Mouse (Mus musculus): ENCODE measurements around the gene Zic4.

The Zic4 gene

GRCm38 (mm10) chr9:91363814-91364126 lies 1.6 kb downstream of the Zic4 start:
- no peak for DNase-seq (ENCODE audit: low read depth, low spot score)

DNA sequence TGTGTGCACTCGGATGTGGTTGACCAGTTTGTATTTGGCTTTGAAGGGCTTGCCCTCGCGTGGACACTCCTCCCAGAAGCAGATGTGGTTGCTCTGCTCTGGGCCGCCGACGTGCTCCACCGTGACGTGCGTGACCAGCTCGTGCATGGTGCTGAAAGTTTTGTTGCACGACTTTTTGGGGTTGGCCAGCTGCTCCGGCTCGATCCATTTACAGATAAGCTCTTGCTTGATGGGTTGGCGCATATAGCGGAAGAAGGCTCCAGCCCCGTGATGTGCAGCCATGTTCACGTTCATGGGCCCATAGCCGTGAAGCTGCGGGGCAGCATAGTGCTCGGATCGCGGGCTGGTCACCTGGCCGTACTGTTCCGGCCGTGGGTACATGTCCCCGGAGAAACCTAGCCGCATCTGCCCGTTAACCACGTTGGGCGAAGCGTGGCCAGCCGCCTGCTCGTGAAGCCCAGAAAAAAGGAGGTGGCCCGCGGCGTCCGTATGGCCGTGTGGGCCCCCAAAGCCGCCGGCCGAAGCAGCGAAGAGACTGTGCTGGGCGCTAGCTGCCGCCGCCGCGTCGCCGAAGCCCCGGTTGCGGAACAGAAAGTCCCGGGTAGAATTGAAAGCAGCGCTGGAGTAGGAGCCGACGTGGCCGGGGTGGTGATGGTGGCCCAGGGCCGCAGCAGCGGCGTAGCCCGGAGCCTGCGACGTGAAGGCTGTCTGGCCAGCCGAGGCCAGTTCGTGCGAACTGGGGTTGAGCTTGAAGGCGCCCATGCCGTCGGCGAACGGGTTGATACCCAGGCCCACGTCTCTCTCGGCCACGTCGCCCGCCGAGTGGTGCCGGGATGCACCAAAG lies 2.1 kb downstream of the Zic4 start:
- DNase-seq (ENCODE audit: low read depth, low spot score): no peak

DNA sequence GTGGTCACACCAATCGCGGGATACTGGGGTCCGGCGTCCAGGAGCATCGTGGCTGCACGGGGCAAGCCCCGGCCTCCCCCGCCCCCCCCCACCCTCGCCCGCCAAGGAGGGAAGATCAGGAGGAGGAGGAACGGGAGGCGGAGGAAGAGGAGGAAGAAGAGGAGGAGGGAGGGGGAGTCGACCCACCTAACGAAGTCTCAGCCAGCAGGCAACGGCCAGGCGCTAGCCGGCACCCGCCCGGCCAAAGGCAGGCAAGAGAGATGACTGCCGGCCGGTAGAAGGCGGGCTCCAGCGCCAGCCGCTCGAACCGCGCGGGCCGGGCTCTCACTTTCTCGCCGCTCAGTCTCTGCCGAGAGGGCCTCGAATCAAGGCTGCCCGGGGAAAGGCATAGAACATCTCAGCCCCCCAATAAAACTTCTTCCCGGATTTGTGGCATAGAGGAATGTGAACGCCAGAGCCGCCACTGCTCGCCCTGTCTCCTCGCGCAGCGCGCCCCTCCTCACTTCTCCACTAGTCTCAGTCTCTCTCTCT lies 2.8 kb downstream of the Zic4 start:
- DNase-seq (ENCODE audit: low read depth, low spot score): no peak

- DNase-seq (ENCODE audit: low read depth, low spot score): peak; percentile 88
Observed at GRCm38 (mm10) chr9:91365664-91366063, 3.5 kb downstream of the Zic4 start, which contains the start of gene Zic1. TSS of gene Zic1 (minus strand) at chr9:91365810.

GRCm38 (mm10) chr9:91366226-91366998 lies 4.2 kb downstream of the Zic4 start:
- no peak for DNase-seq (ENCODE audit: low read depth, low spot score)

- no peak for DNase-seq (ENCODE audit: low read depth, low spot score)
Observed at GRCm38 (mm10) chr9:91366999-91367811, 5.0 kb downstream of the Zic4 start.

DNA sequence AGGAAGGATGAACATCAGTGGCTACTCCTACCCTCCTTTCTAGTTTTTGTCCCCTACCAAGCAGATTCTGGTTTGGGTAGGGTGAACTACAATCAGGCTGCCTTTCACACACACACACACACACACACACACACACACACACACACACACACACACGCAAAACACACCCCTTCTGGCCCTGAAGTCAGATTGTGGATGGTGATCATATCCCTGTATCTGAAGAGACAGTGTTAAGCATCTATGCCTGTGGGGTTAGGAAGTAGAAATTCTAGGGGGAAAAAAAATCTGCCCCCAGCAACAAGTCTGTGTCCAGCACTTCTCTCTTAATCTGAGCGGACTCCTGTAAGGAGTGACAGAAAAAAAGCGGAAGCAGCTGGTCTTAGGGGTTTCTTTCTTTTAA lies 5.9 kb downstream of the Zic4 start:
- DNase-seq (ENCODE audit: low read depth, low spot score): no peak

GRCm38 (mm10) chr9:91368946-91369292 lies 6.7 kb downstream of the Zic4 start:
- DNase-seq (ENCODE audit: low read depth, low spot score): no peak

GRCm38 (mm10) chr9:91369293-91369991 lies 7.2 kb downstream of the Zic4 start:
- DNase-seq (ENCODE audit: low read depth, low spot score): no peak

DNA sequence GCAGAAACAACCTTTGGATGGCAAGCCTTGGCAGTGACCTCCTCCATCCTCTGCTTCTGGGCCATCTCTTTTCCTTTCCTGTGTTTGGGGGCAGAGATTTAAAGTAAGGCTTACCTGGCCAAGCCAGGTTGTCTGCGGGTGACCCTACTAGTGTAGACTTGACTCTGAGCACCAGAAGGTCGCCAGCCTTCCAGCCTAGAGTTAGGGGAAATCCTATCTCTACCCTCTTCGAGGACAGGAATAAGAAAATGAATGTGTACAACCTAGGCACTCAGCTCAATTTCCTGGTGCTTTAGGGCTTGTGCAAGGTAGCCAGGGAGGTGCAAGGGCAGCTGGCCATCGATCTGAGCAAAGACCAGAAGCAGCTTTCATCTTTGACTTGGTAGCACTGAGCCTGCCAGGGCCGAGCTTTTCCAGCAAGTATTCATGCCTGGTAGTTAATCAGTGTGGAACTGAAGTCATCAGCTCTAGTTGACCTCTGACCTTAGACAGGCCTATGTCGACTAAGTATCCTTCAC lies 8.0 kb downstream of the Zic4 start:
- no peak for DNase-seq (ENCODE audit: low read depth, low spot score)

DNA sequence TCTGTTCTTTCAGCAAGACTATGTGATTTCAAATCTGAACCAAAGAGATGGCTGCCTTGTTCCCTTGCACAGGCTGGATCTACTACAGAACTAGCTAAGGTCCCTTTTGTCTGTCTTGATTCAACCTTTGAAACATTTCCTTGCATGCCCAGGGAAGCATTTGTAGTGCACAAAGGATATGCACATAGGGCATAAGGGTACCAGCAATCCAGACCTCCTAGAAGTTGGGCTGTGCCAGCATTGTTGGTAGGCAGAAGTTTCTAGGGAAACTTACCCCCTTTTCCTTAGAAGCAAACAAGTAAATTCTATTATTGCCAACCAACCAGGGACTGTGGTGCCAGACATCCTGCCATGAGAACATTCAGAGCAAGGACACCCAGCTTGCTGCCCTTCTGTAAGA lies 8.8 kb downstream of the Zic4 start:
- DNase-seq (ENCODE audit: low read depth, low spot score): no peak

GRCm38 (mm10) chr9:91371608-91372007 lies 9.4 kb downstream of the Zic4 start:
- no peak for DNase-seq (ENCODE audit: low read depth, low spot score)

GRCm38 (mm10) chr9:91373811-91374575 lies 11.8 kb downstream of the Zic4 start:
- no peak for DNase-seq (ENCODE audit: low read depth, low spot score)

GRCm38 (mm10) chr9:91374665-91375064 lies 12.5 kb downstream of the Zic4 start:
- DNase-seq (ENCODE audit: low read depth, low spot score): no peak

DNA sequence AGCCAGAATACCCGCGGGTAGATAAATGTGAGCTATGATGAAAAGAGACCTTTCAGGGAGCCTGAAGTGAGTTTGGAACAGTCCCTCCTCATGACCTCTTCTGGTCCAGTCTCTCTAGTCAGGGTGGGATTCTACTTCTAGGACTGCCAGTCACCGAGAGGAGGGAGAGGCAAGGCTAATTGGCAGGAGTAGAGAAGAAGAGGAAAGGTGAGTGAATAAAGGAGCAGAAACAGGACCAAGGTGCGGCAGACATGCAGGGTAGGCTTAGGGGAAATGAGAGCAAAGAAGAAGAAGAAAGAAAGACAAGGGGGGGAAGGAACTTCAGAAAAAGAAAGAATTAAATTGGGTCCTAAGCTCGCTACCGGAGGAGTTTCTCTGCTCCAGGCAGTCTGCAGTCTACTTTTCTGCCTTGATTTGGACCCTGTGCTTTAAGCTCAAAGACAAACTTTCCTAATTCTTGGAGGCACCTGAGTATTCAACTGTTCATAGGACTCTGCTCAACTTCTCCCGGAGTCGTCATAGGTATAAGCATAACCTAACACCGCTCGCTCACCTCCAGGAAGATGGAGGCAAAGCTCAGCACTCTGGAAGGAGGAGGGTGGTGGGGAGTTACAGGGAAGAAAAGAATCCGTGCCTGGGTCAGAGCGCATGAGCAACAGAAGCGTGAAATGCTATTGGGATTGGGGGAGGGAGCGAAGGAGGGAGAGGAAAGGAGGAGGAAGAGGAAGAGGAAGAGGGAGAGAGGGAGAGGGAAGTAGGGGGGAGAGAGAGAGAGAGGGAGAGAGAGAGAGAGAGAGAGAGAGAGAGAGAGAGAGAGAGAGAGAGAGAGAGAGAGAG lies 15.0 kb downstream of the Zic4 start:
- no peak for DNase-seq (ENCODE audit: low read depth, low spot score)

DNA sequence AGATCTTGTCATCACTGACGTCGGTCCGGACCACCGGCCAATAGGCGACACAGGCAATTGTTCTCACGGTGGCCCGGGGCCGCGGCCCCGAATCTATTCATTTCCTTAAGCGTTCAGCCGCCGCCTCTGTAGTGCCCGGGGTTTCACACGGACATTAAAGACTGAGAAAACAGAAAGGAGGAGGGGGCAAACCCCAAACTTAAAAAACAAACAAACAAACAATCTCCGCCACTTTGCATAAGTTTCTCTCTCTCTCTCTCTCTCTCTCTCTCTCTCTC lies 15.6 kb downstream of the Zic4 start:
- no peak for DNase-seq (ENCODE audit: low read depth, low spot score)

- DNase-seq (ENCODE audit: low read depth, low spot score): no peak
Observed at GRCm38 (mm10) chr9:91378411-91379299, 16.4 kb downstream of the Zic4 start.

GRCm38 (mm10) chr9:91379300-91379635 lies 17.1 kb downstream of the Zic4 start:
- no peak for DNase-seq (ENCODE audit: low read depth, low spot score)

Data from mesoderm, embryonic 11.5 days (tissue).